Mouse (Mus musculus): ENCODE measurements around the gene Dnajc5. TPM values are rescaled to one million over a fixed set of nuclear protein-coding genes. Genes with fewer than 3 reads are reported as not detected.

Gene Dnajc5
- polyA plus RNA-seq (2015; fragmentation: Nextera tagmentation; extraction: Ambion mirVana): 70.5 and 79.5 TPM in 2 replicates

DNA sequence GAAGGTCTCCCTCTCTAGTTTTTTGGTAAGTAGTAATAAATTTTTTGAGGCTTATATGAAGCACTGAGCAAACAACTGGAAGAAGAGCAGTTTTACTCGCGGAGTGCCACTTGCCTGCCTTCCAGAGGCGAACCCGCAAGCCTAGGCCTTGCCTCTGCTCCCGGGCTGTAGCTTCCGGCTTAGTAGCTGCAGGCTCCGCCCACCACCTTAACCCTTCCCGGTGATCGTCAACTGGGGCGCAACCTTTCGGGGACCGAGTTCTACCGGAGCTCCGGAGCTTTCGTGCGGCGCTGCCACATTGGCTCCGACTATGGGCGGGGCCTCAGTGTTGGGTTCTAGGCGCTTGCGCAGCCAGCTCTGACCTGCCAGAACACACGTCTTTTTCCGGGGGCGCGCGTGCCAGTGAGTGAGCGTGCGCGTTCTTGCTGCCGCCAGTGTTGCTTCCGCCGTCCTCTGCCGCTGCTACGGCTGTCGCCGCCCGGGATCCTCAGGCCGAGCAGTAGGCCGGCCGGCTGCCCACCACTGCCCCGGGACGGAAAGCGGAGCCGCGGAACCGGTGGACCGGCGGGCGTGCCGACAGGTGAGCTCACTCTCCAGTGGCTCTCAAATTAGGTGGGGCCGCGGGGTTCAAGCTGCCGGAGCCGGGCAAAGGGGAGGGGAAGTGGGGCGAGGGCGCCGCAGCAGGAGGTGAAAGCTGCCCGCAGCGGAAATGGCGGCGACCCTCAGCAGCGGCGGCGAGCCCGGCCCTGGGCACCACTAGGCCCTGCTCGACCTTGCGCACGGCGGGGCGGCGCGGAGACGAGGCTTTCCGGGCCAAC is at the start of gene Dnajc5:
Dnajc5 (plus strand) TSS at position 368 of the 818 bp plus-strand sequence.
- Histone ChIP-seq H3K4me3 (replicated peaks; ENCODE audit: low read depth, low read length) (peak within 1 kb of the TSS; percentile 98), H3K9me3 (replicated peaks; ENCODE audit: low read length) (no peaks in the 10 kb centered on the region), H3K27me3 (ENCODE audit: insufficient read depth, low read length) (no peaks in the 10 kb centered on the region), H3K9ac (ENCODE audit: low read depth, low read length) (peak within 1 kb of the TSS; percentile 97), H3K27ac (peak within 1 kb of the TSS; percentile 99), H3K4me2 (ENCODE audit: low read length) (peak within 1 kb of the TSS; percentile 71), H3K36me3 (ENCODE audit: insufficient read depth, low read length) (peaks cover 10% of the 10 kb centered on the region), H3K4me1 (replicated peaks; ENCODE audit: insufficient read depth, low read length) (peaks cover 22% of the 10 kb centered on the region; the same call in 1 of the 2 replicates)
- ATAC-seq (replicated peaks; ENCODE audit: low FRiP score, low read depth): peak; percentile 97
- TF ChIP-seq CTCF (IDR thresholded peaks at IDR 0.05; ENCODE audit: low read depth): no peak
- WGBS: under 1% methylated on average over 74 of the region's 74 CpGs
- DNase-seq (ENCODE audit: low spot score): peak; percentile 98

DNA sequence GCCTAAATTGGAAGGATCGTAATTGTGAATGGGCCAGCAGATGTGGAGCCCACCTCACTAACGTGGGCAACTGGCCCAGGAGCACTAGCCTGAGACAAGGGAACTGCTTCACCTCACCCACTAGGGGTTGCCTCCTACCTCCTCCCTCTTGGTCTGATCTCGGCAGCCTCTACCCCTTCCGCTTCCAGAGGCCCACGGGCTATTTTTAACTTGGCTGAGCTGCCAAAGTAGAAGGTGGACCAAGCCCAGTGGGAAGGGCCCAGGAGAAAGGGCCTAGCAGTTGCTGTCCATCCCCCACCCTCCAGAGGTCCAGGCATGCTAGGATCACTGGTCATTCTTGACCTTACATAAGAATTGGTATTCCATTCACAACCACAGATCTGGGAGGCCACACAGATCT is 49.0 kb upstream of the Dnajc5 start:
- Histone ChIP-seq H3K4me2 (ENCODE audit: low read length) (no peak overlapping the region), H3K36me3 (ENCODE audit: insufficient read depth, low read length) (no peaks in the 10 kb centered on the region), H3K4me3 (replicated peaks; ENCODE audit: low read depth, low read length) (no peak overlapping the region), H3K9me3 (replicated peaks; ENCODE audit: low read length) (no peaks in the 10 kb centered on the region), H3K9ac (ENCODE audit: low read depth, low read length) (no peak overlapping the region), H3K27me3 (ENCODE audit: insufficient read depth, low read length) (no peaks in the 10 kb centered on the region), H3K27ac (peak overlapping the region; percentile 68), H3K4me1 (replicated peaks; ENCODE audit: insufficient read depth, low read length) (peaks cover 4% of the 10 kb centered on the region; the same call in 1 of the 2 replicates)
- peak; percentile 54 for DNase-seq (ENCODE audit: low spot score)
- WGBS: 38% methylated on average over 5 of the region's 5 CpGs
- no peak for ATAC-seq (replicated peaks; ENCODE audit: low FRiP score, low read depth)
- peak; percentile 13; the same call in 1 of the 2 replicates for TF ChIP-seq CTCF (IDR thresholded peaks at IDR 0.05; ENCODE audit: low read depth)

DNA sequence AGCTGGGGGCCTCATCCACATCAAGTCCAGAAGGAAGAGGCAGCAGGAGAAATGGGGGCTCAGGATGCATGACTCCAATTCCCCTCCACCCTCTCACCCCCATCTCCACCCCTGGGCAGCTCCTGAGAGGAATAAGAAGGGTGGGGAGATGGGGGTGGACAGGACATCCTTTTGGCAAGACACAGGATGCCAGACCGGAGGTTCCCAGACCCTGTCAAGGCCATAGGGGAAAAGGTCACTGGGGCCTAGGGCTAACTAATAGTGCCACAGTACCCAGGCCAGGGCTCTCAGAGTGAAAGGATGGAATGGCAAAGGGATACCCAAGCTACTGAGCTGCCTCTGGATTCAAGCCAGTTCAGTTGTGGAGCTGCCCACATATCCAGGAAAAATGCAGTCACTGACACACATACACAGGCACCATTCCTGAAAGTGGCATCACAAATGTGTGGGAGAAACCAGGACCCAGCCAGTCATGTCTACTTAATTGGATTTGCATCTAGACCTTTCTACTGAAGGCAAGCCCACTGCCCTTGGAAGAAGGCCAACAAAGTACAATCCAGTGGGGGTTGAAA is 47.9 kb upstream of the Dnajc5 start:
- ATAC-seq (replicated peaks; ENCODE audit: low FRiP score, low read depth) (no peak; the same call in 1 of the 2 replicates), DNase-seq (ENCODE audit: low spot score) (no peak)
- Histone ChIP-seq H3K9ac (ENCODE audit: low read depth, low read length) (no peak overlapping the region), H3K27me3 (ENCODE audit: insufficient read depth, low read length) (no peaks in the 10 kb centered on the region), H3K4me2 (ENCODE audit: low read length) (no peak overlapping the region), H3K9me3 (replicated peaks; ENCODE audit: low read length) (no peaks in the 10 kb centered on the region), H3K36me3 (ENCODE audit: insufficient read depth, low read length) (no peaks in the 10 kb centered on the region), H3K27ac (peak overlapping the region; percentile 68), H3K4me1 (replicated peaks; ENCODE audit: insufficient read depth, low read length) (peaks cover 4% of the 10 kb centered on the region; the same call in 1 of the 2 replicates), H3K4me3 (replicated peaks; ENCODE audit: low read depth, low read length) (no peak overlapping the region)
- 55% methylated on average over 1 of the region's 1 CpGs for WGBS
- no peak for TF ChIP-seq CTCF (IDR thresholded peaks at IDR 0.05; ENCODE audit: low read depth)

GRCm38 (mm10) chr2:181483120-181483519 is 37.2 kb upstream of the Dnajc5 start:
- Histone ChIP-seq H3K4me2 (ENCODE audit: low read length) (peak overlapping the region; percentile 13; the same call in 1 of the 2 replicates), H3K27ac (peak overlapping the region; percentile 51), H3K9me3 (replicated peaks; ENCODE audit: low read length) (no peaks in the 10 kb centered on the region), H3K27me3 (ENCODE audit: insufficient read depth, low read length) (no peaks in the 10 kb centered on the region), H3K9ac (ENCODE audit: low read depth, low read length) (no peak overlapping the region), H3K36me3 (ENCODE audit: insufficient read depth, low read length) (no peaks in the 10 kb centered on the region), H3K4me3 (replicated peaks; ENCODE audit: low read depth, low read length) (no peak overlapping the region), H3K4me1 (replicated peaks; ENCODE audit: insufficient read depth, low read length) (peaks cover 26% of the 10 kb centered on the region)
- ATAC-seq (replicated peaks; ENCODE audit: low FRiP score, low read depth): no peak
- WGBS: 51% methylated on average over 2 of the region's 2 CpGs
- TF ChIP-seq CTCF (IDR thresholded peaks at IDR 0.05; ENCODE audit: low read depth): no peak
- DNase-seq (ENCODE audit: low spot score): no peak

DNA sequence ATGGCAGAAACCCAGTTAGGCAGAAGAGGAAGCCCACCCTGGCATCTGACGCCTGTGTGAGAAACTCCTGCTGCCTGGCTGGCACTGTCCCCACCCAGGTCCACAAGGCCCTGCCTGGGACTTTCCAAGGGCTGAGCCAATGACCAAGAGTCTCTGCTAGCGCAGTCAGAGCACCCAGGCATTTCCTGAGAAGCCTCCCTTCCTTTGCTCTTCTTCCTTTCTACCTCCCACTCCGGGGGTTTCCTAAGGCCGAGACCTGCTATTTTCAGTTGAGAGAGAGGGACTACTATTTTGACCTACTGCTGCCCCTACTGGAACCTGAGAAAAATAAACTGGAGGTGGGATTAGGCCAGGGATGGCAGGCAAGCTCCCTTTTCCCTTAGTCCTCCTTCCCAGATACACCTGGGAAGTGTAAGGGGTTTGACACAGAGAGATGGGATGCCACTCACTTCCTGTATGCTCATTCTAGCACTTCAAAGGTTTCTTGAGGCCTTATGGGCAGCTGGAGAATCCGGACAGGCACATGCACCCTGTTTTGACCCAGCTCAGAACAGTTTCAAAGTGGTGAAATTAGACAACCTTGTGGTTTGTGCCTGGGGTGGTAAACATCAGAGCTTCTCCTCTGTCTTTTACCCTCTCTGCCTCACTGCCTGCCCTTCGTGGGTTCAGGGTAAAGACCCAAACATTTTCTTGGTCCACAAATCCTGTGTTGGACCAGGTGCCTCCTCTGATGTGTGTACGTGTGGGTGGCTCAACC is 36.5 kb upstream of the Dnajc5 start:
- no peak overlapping the region for H3K4me3 ChIP-seq (replicated peaks; ENCODE audit: low read depth, low read length)
- H3K27me3 ChIP-seq (ENCODE audit: insufficient read depth, low read length): no peaks in the 10 kb centered on the region
- peak overlapping the region; percentile 51 for H3K27ac ChIP-seq
- no peak overlapping the region for H3K9ac ChIP-seq (ENCODE audit: low read depth, low read length)
- 24% methylated on average over 7 of the region's 7 CpGs for WGBS
- peaks cover 30% of the 10 kb centered on the region for H3K4me1 ChIP-seq (replicated peaks; ENCODE audit: insufficient read depth, low read length)
- peak; percentile 60 for TF ChIP-seq CTCF (IDR thresholded peaks at IDR 0.05; ENCODE audit: low read depth)
- H3K9me3 ChIP-seq (replicated peaks; ENCODE audit: low read length): no peaks in the 10 kb centered on the region
- H3K36me3 ChIP-seq (ENCODE audit: insufficient read depth, low read length): no peaks in the 10 kb centered on the region
- ATAC-seq (replicated peaks; ENCODE audit: low FRiP score, low read depth) (no peak), DNase-seq (ENCODE audit: low spot score) (peak; percentile 88)
- peak overlapping the region; percentile 13; the same call in 1 of the 2 replicates for H3K4me2 ChIP-seq (ENCODE audit: low read length)
